Mouse (Mus musculus) bone marrow, adult 2 months (tissue): ENCODE results near the gene Pkp3.

ENCODE experiments used
- CTCF ChIP-seq: fragments of 200-500 bp; IDR thresholded peaks from 2 replicates; pipeline ENCODE4 v1.5.1; 2011; ENCODE audit warnings: low read length, control low read depth; ENCODE audit not compliant: control insufficient read depth, insufficient read depth
- POLR2A ChIP-seq: fragments of 200-500 bp; IDR thresholded peaks from 2 replicates; pipeline ENCODE4 v1.6.1; 2011; ENCODE audit warnings: low read depth, mild to moderate bottlenecking, control low read depth, low read length, borderline replicate concordance; ENCODE audit not compliant: control insufficient read depth

GRCm38 (mm10) chr7:141096021-141096420 is 18.0 kb downstream of the Pkp3 start:
- TF ChIP-seq POLR2A (no peak), CTCF (no peak)
